Mouse (Mus musculus) thymus, adult 2 months (tissue): ENCODE measurements at regions not wholly inside any gene's neighbourhood (a gene's known extent, or its start where the extent isn't known, plus 50 kb on each side); places are given as distances from the start of the nearest gene placed in this dataset.

Experiments used
- DNase-seq: peaks from one replicate; pipeline ENCODE4 v3.0.0; 2021
- H3K27ac ChIP-seq: fragments of 200-500 bp; 2 replicates; pipeline ENCODE4 v1.5.1; 2012; ENCODE audit warnings: low read length, control low read depth; ENCODE audit not compliant: control insufficient read depth, insufficient read depth
- H3K27me3 ChIP-seq: fragments of 200-500 bp; 2 replicates; pipeline ENCODE4 v1.6.1; 2012; ENCODE audit warnings: mild to moderate bottlenecking, low read length, moderate library complexity, mixed read lengths; ENCODE audit not compliant: control insufficient read depth, insufficient read depth
- H3K36me3 ChIP-seq: fragments of 200-500 bp; 2 replicates; pipeline ENCODE4 v1.6.1; 2012; ENCODE audit warnings: mild to moderate bottlenecking, low read length, moderate library complexity; ENCODE audit not compliant: control insufficient read depth, insufficient read depth
- H3K4me1 ChIP-seq: fragments of 200-500 bp; replicated peaks from 2 replicates; pipeline ENCODE4 v1.6.1; 2012; ENCODE audit warnings: low read length; ENCODE audit not compliant: control insufficient read depth, insufficient read depth
- H3K4me3 ChIP-seq: fragments of 200-500 bp; 2 replicates; pipeline ENCODE4 v1.5.1; 2012; ENCODE audit warnings: mild to moderate bottlenecking, low read length, control low read depth, moderate library complexity; ENCODE audit not compliant: control insufficient read depth, insufficient read depth
- CTCF ChIP-seq: fragments of 200-500 bp; IDR thresholded peaks from 2 replicates; pipeline ENCODE4 v1.5.1; 2012; ENCODE audit warnings: mild to moderate bottlenecking, control low read depth, low read length, moderate library complexity, borderline replicate concordance; ENCODE audit not compliant: control insufficient read depth, poor library complexity, insufficient read depth; ENCODE audit errors: extremely low read depth
- POLR2A ChIP-seq: fragments of 200-500 bp; IDR thresholded peaks from 2 replicates; pipeline ENCODE4 v1.6.1; 2012; ENCODE audit warnings: mild to moderate bottlenecking, low read length, control low read depth, moderate library complexity; ENCODE audit not compliant: control insufficient read depth, poor library complexity, insufficient read depth; ENCODE audit errors: extremely low read depth
- WGBS: fragments of 180-500 bp; shearing (Covaris S2); methylation state at CpG from one replicate; pipeline ENCODE4 v1.1.7; 2018; 5-methylcytosine and 5-hydroxymethylcytosine counted together

GRCm38 (mm10) chr3:52563595-52563994 lies 295.5 kb downstream of the Foxo1 start:
- TF ChIP-seq CTCF (no peak), POLR2A (no peak)

DNA sequence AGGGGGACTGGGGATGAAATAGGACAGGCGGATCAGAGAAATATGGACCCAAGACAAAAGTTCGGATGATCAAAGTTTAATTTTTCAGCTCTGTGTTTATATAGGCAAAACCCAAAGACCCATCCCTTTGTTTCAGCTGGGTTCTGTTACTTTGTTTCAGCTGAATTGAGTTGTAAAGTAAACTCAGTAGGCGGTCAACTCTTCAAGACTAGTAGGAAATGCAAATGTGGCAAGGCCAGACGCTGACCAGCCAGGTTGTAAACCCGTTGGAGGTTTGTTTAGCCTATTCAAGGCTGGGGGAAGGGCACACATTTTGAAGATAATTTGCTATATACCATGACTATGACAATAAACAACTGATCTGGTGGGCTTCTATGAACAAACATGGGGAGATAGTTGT lies 294.7 kb downstream of the Foxo1 start:
- Histone ChIP-seq H3K36me3 (no peaks in the 10 kb centered on the region), H3K4me1 (peaks cover 2% of the 10 kb centered on the region; the same call in 1 of the 2 replicates), H3K27ac (no peak overlapping the region), H3K4me3 (no peak overlapping the region), H3K27me3 (no peaks in the 10 kb centered on the region)
- WGBS = 96% methylated on average over 5 of the region's 5 CpGs
- DNase-seq = no peak
- TF ChIP-seq CTCF (no peak), POLR2A (no peak)

More at GRCm38 (mm10) chr3:52563595-52563994, 295.5 kb downstream of the Foxo1 start:
- WGBS = 93% methylated on average over 5 of the region's 5 CpGs
- peaks cover 2% of the 10 kb centered on the region; the same call in 1 of the 2 replicates for H3K4me1 ChIP-seq
- no peaks in the 10 kb centered on the region for H3K27me3 ChIP-seq
- no peak overlapping the region for H3K4me3 ChIP-seq
- no peaks in the 10 kb centered on the region for H3K36me3 ChIP-seq
- no peak for DNase-seq
- H3K27ac ChIP-seq = no peak overlapping the region

DNA sequence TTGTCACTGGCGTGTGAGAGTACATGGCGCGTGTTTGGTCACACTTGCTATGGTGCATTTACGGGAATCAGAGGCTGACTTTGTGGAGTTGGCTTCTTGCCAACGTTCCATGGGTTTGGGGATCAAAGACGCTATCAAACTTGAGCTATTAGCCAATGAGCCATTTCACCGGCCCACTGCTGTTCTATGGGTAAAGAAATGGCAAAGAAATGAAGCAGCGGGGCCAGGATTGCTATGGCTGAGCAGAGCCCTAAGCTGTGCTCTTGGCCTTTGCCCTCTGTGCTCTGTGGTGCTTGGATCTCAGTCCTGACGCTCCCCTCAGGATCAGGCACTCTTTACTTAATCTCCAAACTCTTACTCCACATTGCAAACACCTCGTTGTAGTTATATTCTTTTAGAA lies 291.3 kb downstream of the Foxo1 start:
- Histone ChIP-seq H3K36me3 (no peaks in the 10 kb centered on the region), H3K4me1 (peaks cover 12% of the 10 kb centered on the region), H3K27ac (no peak overlapping the region), H3K27me3 (no peaks in the 10 kb centered on the region), H3K4me3 (no peak overlapping the region)
- WGBS = 93% methylated on average over 10 of the region's 10 CpGs
- DNase-seq = no peak
- no peak for TF ChIP-seq CTCF
- no peak for TF ChIP-seq POLR2A

DNA sequence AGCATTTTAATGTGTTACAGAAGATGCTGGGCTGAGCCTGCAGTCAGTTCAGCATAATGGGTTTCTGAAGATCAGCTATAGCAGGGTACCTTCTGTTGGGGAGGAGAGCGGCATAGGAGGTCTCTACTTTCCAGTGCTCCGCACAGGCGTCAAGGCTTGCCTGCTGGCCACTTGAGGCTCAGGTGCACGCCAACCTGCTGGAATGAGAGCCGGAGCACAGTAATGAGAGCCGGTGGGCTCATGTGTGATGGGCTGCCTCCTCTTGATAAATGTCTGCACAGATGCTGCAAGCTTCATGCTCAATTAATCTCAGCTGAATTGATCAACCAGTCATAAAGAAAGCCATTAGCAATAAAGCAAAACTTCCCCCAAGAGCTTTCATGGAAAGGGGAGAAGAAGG lies 290.6 kb downstream of the Foxo1 start:
- no peak overlapping the region for H3K4me3 ChIP-seq
- no peak overlapping the region for H3K27ac ChIP-seq
- H3K27me3 ChIP-seq = no peaks in the 10 kb centered on the region
- H3K36me3 ChIP-seq = no peaks in the 10 kb centered on the region
- WGBS = 98% methylated on average over 6 of the region's 6 CpGs
- no peak for TF ChIP-seq CTCF
- TF ChIP-seq POLR2A = no peak
- peaks cover 12% of the 10 kb centered on the region for H3K4me1 ChIP-seq
- no peak for DNase-seq

DNA sequence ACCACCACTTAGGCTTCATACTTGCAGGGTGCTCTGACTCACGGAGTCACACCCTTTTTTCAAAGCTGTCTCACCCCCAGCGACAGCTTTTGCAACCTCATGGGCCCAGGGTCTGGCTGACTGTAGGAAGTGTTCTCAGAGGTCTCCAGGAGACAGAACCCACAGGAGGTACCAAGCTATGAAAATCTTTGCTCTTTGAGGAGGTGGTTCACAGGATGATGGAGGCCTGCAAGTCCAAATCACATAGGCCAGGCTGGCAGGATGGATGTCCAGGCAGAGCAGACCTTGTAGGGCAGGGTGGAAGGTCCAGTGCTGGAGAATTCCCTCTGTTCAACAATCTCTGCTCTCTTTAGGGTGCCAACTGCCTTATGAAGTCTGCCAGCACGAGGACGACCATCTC lies 289.2 kb downstream of the Foxo1 start:
- Histone ChIP-seq H3K27ac (no peak overlapping the region), H3K4me1 (peaks cover 12% of the 10 kb centered on the region), H3K27me3 (no peaks in the 10 kb centered on the region), H3K36me3 (no peaks in the 10 kb centered on the region), H3K4me3 (no peak overlapping the region)
- TF ChIP-seq POLR2A (no peak), CTCF (no peak)
- WGBS = 73% methylated on average over 4 of the region's 4 CpGs
- DNase-seq = no peak

- no peaks in the 10 kb centered on the region for H3K36me3 ChIP-seq
- no peak overlapping the region for H3K4me3 ChIP-seq
- TF ChIP-seq CTCF (0 out of 2 replicates have a peak, but pooled peaks have one; percentile 29), POLR2A (0 out of 2 replicates have a peak, but pooled peaks have one; percentile 18)
- peak; percentile 78 for DNase-seq
- 3% methylated on average over 6 of the region's 6 CpGs for WGBS
- H3K4me1 ChIP-seq = peaks cover 12% of the 10 kb centered on the region
- no peaks in the 10 kb centered on the region for H3K27me3 ChIP-seq
- no peak overlapping the region for H3K27ac ChIP-seq
Measured at GRCm38 (mm10) chr3:52555038-52555437, 286.9 kb downstream of the Foxo1 start.

DNA sequence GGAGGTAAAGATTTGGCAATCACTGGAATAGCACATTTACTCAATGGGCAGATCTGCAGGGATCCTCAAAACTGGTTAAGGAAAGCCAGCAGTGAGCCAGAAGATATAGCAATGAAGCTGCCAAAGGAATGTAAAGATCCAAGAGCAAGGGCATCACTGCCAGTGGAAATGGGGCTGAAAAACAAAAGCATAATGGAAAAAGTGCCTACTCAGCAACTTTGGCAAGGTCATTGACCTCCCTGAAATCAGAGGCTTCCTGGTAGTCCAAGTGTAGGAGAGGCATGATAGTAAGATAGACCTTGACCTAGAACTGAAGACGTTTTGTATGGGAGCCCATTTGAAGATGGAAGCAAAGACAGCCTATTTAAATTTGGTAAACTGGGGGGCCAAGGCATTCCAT lies 286.4 kb downstream of the Foxo1 start:
- H3K4me3 ChIP-seq = no peak overlapping the region
- TF ChIP-seq POLR2A = no peak
- no peak for TF ChIP-seq CTCF
- WGBS = 61% methylated on average over 1 of the region's 1 CpGs
- H3K36me3 ChIP-seq = no peaks in the 10 kb centered on the region
- H3K27ac ChIP-seq = no peak overlapping the region
- no peak for DNase-seq
- H3K4me1 ChIP-seq = peaks cover 12% of the 10 kb centered on the region
- no peaks in the 10 kb centered on the region for H3K27me3 ChIP-seq
